Mouse (Mus musculus) thymus, adult 2 months (tissue): Measurements from ENCODE around the gene Sox2. TPM values are rescaled to one million over a fixed set of nuclear protein-coding genes. Genes with fewer than 3 reads are reported as not detected.

Source experiments
- DNase-seq: peaks from one replicate; pipeline ENCODE4 v3.0.0; 2021
- H3K27ac ChIP-seq: fragments of 200-500 bp; 2 replicates; pipeline ENCODE4 v1.5.1; 2012; ENCODE audit warnings: low read length, control low read depth; ENCODE audit not compliant: control insufficient read depth, insufficient read depth
- H3K27me3 ChIP-seq: fragments of 200-500 bp; 2 replicates; pipeline ENCODE4 v1.6.1; 2012; ENCODE audit warnings: mild to moderate bottlenecking, low read length, moderate library complexity, mixed read lengths; ENCODE audit not compliant: control insufficient read depth, insufficient read depth
- H3K36me3 ChIP-seq: fragments of 200-500 bp; 2 replicates; pipeline ENCODE4 v1.6.1; 2012; ENCODE audit warnings: mild to moderate bottlenecking, low read length, moderate library complexity; ENCODE audit not compliant: control insufficient read depth, insufficient read depth
- H3K4me1 ChIP-seq: fragments of 200-500 bp; replicated peaks from 2 replicates; pipeline ENCODE4 v1.6.1; 2012; ENCODE audit warnings: low read length; ENCODE audit not compliant: control insufficient read depth, insufficient read depth
- H3K4me3 ChIP-seq: fragments of 200-500 bp; 2 replicates; pipeline ENCODE4 v1.5.1; 2012; ENCODE audit warnings: mild to moderate bottlenecking, low read length, control low read depth, moderate library complexity; ENCODE audit not compliant: control insufficient read depth, insufficient read depth
- CTCF ChIP-seq: fragments of 200-500 bp; IDR thresholded peaks from 2 replicates; pipeline ENCODE4 v1.5.1; 2012; ENCODE audit warnings: mild to moderate bottlenecking, control low read depth, low read length, moderate library complexity, borderline replicate concordance; ENCODE audit not compliant: control insufficient read depth, poor library complexity, insufficient read depth; ENCODE audit errors: extremely low read depth
- POLR2A ChIP-seq: fragments of 200-500 bp; IDR thresholded peaks from 2 replicates; pipeline ENCODE4 v1.6.1; 2012; ENCODE audit warnings: mild to moderate bottlenecking, low read length, control low read depth, moderate library complexity; ENCODE audit not compliant: control insufficient read depth, poor library complexity, insufficient read depth; ENCODE audit errors: extremely low read depth
- WGBS: fragments of 180-500 bp; shearing (Covaris S2); methylation state at CpG from one replicate; pipeline ENCODE4 v1.1.7; 2018; 5-methylcytosine and 5-hydroxymethylcytosine counted together
- polyA plus RNA-seq: library from polyadenylated mRNA; depleted of rRNA; stranded (reverse); fragments of >200 nt; gene quantifications from 2 replicates; pipeline ENCODE4 v1.2.3, GENCODE M21; 2012

Gene Sox2
- polyA plus RNA-seq, 1 experiment: 0.19 TPM

DNA sequence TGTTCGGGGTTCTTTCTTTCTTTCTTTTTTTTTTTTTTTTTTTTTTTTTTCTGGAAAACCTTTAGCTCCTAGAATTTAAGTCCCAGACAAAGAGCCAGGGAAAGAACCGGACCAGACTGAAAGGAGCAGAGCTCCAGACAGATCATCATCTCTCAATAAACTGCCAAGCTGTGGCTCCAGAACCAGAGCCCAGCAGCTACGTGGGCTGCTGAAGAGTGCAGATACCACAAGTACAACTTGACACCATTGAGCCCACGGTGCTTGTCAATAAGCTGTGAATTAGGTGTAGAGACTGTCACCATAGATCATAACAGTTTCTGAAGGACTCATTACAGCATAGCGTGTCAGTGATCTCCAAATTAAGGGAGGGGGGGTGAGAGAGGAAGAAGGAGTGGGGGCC, 7.1 kb upstream of the Sox2 start:
- H3K27me3 ChIP-seq: peaks cover 9% of the 10 kb centered on the region; the same call in 1 of the 2 replicates
- TF ChIP-seq POLR2A: no peak
- no peak for TF ChIP-seq CTCF
- no peaks in the 10 kb centered on the region for H3K4me1 ChIP-seq
- H3K36me3 ChIP-seq: no peaks in the 10 kb centered on the region
- H3K4me3 ChIP-seq: no peak overlapping the region
- no peak for DNase-seq
- H3K27ac ChIP-seq: no peak overlapping the region
- WGBS: 18% methylated on average over 5 of the region's 5 CpGs

GRCm38 (mm10) chr3:34643536-34644115, 6.6 kb upstream of the Sox2 start:
- Histone ChIP-seq H3K36me3 (no peaks in the 10 kb centered on the region), H3K27ac (no peak overlapping the region), H3K4me1 (no peaks in the 10 kb centered on the region), H3K4me3 (no peak overlapping the region), H3K27me3 (peaks cover 9% of the 10 kb centered on the region; the same call in 1 of the 2 replicates)
- no peak for DNase-seq
- TF ChIP-seq POLR2A: no peak
- WGBS: 9% methylated on average over 15 of the region's 15 CpGs

- 11% methylated on average over 10 of the region's 10 CpGs for WGBS
- no peak overlapping the region for H3K27ac ChIP-seq
- no peak for DNase-seq
- H3K4me1 ChIP-seq: no peaks in the 10 kb centered on the region
- peaks cover 11% of the 10 kb centered on the region; the same call in 1 of the 2 replicates for H3K27me3 ChIP-seq
- no peak for TF ChIP-seq CTCF
- no peak for TF ChIP-seq POLR2A
- no peak overlapping the region for H3K4me3 ChIP-seq
- H3K36me3 ChIP-seq: no peaks in the 10 kb centered on the region
Observed at GRCm38 (mm10) chr3:34646169-34646568, 4.0 kb upstream of the Sox2 start.

GRCm38 (mm10) chr3:34647688-34648087, 2.5 kb upstream of the Sox2 start:
- DNase-seq: peak; percentile 27
- H3K27ac ChIP-seq: no peak overlapping the region
- no peaks in the 10 kb centered on the region for H3K36me3 ChIP-seq
- TF ChIP-seq CTCF: no peak
- no peak for TF ChIP-seq POLR2A
- no peak overlapping the region for H3K4me3 ChIP-seq
- H3K27me3 ChIP-seq: peaks cover 9% of the 10 kb centered on the region; the same call in 1 of the 2 replicates
- no peaks in the 10 kb centered on the region for H3K4me1 ChIP-seq
- 4% methylated on average over 14 of the region's 14 CpGs for WGBS

DNA sequence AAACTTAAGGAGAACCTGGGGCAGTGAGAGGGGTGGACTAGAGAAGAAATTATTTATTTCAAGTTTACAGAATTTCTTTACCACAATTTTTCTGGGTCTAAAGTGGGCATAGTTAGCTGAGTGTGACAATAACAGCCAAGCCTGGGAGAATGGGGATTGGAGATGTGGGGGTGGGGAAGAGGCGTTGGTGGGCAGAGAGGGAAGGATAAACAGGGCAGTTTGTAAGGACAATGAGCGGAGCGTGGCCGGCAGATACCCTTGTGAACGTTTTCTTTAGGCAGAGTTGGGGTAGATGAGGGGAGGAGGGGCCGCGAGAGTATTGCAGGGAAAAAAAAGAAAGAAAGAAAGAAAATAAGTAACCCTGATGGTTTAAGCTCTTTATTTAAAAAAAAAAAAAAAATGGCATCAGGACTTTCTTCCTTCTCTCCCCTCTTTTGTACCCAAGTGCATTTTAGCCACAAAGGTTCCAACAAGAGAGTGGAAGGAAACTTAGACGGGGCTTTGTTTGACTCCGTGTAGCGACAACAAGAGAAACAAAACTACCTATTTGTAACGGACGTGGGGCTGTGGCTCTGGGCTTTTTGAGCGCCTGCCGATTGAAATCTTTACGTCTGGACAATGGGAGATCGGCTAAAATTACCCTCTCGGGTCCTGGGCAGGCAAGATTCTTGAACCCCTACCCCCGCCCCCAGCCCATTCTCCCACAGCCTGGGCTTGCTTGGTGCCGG, 1.9 kb upstream of the Sox2 start:
- Histone ChIP-seq H3K27ac (no peak overlapping the region), H3K27me3 (peaks cover 11% of the 10 kb centered on the region; the same call in 1 of the 2 replicates), H3K4me3 (no peak overlapping the region), H3K4me1 (no peaks in the 10 kb centered on the region), H3K36me3 (no peaks in the 10 kb centered on the region)
- no peak for DNase-seq
- 12% methylated on average over 19 of the region's 19 CpGs for WGBS
- TF ChIP-seq CTCF (no peak), POLR2A (no peak)

- H3K4me3 ChIP-seq: no peak overlapping the region
- peaks cover 13% of the 10 kb centered on the region; the same call in 1 of the 2 replicates for H3K27me3 ChIP-seq
- TF ChIP-seq CTCF (no peak), POLR2A (no peak)
- H3K4me1 ChIP-seq: no peaks in the 10 kb centered on the region
- WGBS: 10% methylated on average over 50 of the region's 50 CpGs
- H3K36me3 ChIP-seq: no peaks in the 10 kb centered on the region
- no peak for DNase-seq
- H3K27ac ChIP-seq: no peak overlapping the region
Observed at GRCm38 (mm10) chr3:34648833-34649719, 1.1 kb upstream of the Sox2 start.
